Mouse (Mus musculus) hindbrain, embryonic 16.5 days (tissue): ENCODE measurements around the gene Nat8f6. TPM values are rescaled to one million over a fixed set of nuclear protein-coding genes. Genes with fewer than 3 reads are reported as not detected.
"Not testable (repeated sequence)": the region's sequence is repeated elsewhere in the genome, so short reads cannot be mapped to it uniquely, and the experiment has no call there.

Experiments used
- ATAC-seq: fragments of 200-750 bp; cut with Nextera tagmentation; 2 replicates; pipeline ENCODE4 v1.8.0; 2017; ENCODE audit warnings: moderate TSS enrichment, moderate library complexity
- H3K27ac ChIP-seq: fragments of 300-500 bp; sonication (generic); 2 replicates; pipeline ENCODE4 v1.5.1; 2014; ENCODE audit warnings: low read depth, mild to moderate bottlenecking, control low read depth, low read length, moderate library complexity
- H3K27me3 ChIP-seq: fragments of 300-500 bp; sonication (generic); replicated peaks from 2 replicates; pipeline ENCODE4 v1.6.1; 2014; ENCODE audit warnings: low read length; ENCODE audit not compliant: control insufficient read depth, insufficient read depth
- H3K36me3 ChIP-seq: fragments of 300-500 bp; sonication (generic); 2 replicates; pipeline ENCODE4 v1.6.1; 2014; ENCODE audit warnings: mild to moderate bottlenecking, low read length, moderate library complexity, mixed read lengths; ENCODE audit not compliant: control insufficient read depth, insufficient read depth
- H3K4me1 ChIP-seq: fragments of 300-500 bp; sonication (generic); 2 replicates; pipeline ENCODE4 v1.6.1; 2014; ENCODE audit warnings: low read depth, low read length; ENCODE audit not compliant: control insufficient read depth, insufficient read depth
- H3K4me2 ChIP-seq: fragments of 300-500 bp; sonication (generic); 2 replicates; pipeline ENCODE4 v1.6.1; 2014; ENCODE audit warnings: mild to moderate bottlenecking, low read length, control low read depth, moderate library complexity
- H3K4me3 ChIP-seq: fragments of 300-500 bp; sonication (generic); 2 replicates; pipeline ENCODE4 v1.5.1; 2014; ENCODE audit warnings: mild to moderate bottlenecking, low read length, control low read depth, moderate library complexity
- H3K9ac ChIP-seq: fragments of 300-500 bp; sonication (generic); 2 replicates; pipeline ENCODE4 v1.6.1; 2014; ENCODE audit warnings: low read depth, mild to moderate bottlenecking, control low read depth, low read length, moderate library complexity
- H3K9me3 ChIP-seq: fragments of 300-500 bp; sonication (generic); 2 replicates; pipeline ENCODE4 v1.6.1; 2014; ENCODE audit warnings: mild to moderate bottlenecking, low read length, moderate library complexity; ENCODE audit not compliant: control insufficient read depth
- WGBS: fragments of 180-500 bp; shearing (Covaris S2); extraction: QIAGEN DNeasy Blood & Tissue Kit; methylation state at CpG from one replicate; pipeline ENCODE4 v1.1.7; 2014; 5-methylcytosine and 5-hydroxymethylcytosine counted together
- microRNA-seq: library from miRNA; unstranded; fragments of <30 nt; microRNA quantifications from one replicate; pipeline ENCODE4, GENCODE M21; 2017
- polyA plus RNA-seq: library from polyadenylated mRNA; unstranded; fragments of >200 nt; fragmentation: Nextera tagmentation; extraction: Ambion mirVana; gene quantifications from 2 replicates; pipeline ENCODE4 v1.2.1, GENCODE M21; 2015

Nat8f6 gene
- polyA plus RNA-seq, 1 experiment from 2014 or later = not detected

DNA sequence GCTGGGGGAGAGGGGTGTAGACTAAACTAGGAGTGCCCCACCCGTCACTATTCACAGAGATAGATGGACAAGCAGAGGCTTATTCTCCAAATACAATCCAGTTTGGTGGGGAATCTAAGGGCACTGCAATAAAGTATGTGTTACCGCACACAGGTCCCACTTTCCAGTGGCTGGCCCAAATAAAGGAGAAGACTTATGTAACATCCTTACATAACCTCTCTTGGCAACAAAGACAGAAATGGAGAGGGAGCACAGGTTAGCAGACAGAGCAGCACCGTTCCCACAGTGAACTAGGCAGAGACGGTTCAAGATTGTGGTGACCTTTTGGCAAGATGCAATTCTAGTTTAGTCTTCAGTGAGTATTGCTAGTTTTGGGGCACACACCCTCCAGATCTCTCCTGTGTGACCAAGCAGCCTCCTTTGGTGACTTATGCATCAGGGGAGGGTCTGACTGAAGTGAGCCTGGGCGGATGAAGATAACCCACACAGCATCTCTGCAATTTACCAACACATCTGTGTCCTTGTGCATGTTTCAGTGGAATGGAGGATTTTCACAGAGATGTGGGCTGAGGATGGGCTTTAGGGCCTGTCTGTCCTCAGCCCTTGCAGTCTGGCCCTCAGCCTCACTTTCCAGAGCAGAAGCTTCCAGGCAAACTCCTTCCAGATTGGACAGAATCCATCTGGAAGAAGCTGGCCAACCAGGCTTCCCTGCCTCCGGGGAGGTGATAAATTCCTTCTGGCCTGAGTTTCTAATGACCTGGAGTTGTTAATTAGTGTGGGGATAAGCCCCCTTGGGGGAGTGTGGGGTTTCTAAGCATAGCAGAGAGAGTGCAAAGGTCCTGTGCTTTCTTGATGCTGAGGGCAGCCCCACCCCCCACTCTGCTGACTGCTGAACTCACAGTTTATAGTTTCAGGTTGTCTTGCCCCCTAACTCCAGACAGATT lies 57.4 kb downstream of the Nat8f6 start:
- H3K9ac ChIP-seq, H3K27ac ChIP-seq, H3K4me2 ChIP-seq, H3K36me3 ChIP-seq, H3K4me1 ChIP-seq, H3K9me3 ChIP-seq, H3K4me3 ChIP-seq, H3K27me3 ChIP-seq, ATAC-seq: not testable (repeated sequence)
- WGBS = 72% methylated on average over 4 of the region's 6 CpGs

DNA sequence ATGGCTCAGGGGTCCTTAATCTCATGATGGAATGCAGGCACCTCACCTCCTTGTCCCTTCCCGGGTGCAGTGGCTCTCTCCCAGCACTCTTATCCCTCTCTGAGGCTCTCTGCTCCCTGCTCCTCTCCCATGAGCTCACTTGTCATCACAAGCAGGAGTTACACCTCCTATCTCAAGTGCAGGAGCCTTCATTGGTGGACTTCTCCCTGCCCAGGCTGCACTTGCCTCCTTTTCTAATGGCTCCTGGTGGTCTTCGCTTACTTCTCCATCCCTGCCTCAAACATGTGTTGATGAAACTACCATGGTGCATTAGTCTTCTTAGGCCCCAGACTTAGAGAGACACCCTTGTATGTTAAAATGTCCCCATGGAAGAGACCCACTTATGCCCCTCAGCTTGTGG lies 58.1 kb downstream of the Nat8f6 start:
- H3K9ac ChIP-seq, H3K27me3 ChIP-seq, H3K27ac ChIP-seq, H3K36me3 ChIP-seq, H3K4me3 ChIP-seq, ATAC-seq, H3K4me1 ChIP-seq, H3K4me2 ChIP-seq, H3K9me3 ChIP-seq: not testable (repeated sequence)
- WGBS = 90% methylated on average over 1 of the region's 2 CpGs

Small RNA genes within 50 kb of the gene (microRNA-seq; reads per million reads assigned to microRNA genes)
- not detected for gene Mir6375

Other genes starting within 250 kb of the Nat8f6 start
- 4.2 and 4.3 TPM in 2 replicates for gene Alms1, start 233.4 kb downstream of the Nat8f6 start, polyA plus RNA-seq
- 0.08 TPM in 1 of 2 replicates, not detected in the other for gene Nat8f7, start 107.7 kb downstream of the Nat8f6 start, polyA plus RNA-seq
- 0.23 and 0.35 TPM in 2 replicates for gene Nat8f3, start 55.2 kb downstream of the Nat8f6 start, polyA plus RNA-seq
- gene Nat8f5, start within 50 bp of the Nat8f6 start, polyA plus RNA-seq = 0.36 TPM in 1 of 2 replicates, not detected in the other
- gene Nat8, start 11.1 kb upstream of the Nat8f6 start, polyA plus RNA-seq = 0.23 TPM in 1 of 2 replicates, not detected in the other
- gene Nat8f2, start 48.2 kb upstream of the Nat8f6 start, polyA plus RNA-seq = not detected in 2 replicates
- gene Nat8f4, start 83.9 kb upstream of the Nat8f6 start, polyA plus RNA-seq = 7.4 and 7.7 TPM in 2 replicates
- gene Tprkb, start 90.9 kb upstream of the Nat8f6 start, polyA plus RNA-seq = 49.3 and 53.3 TPM in 2 replicates
- gene Nat8f1, start 94.7 kb upstream of the Nat8f6 start, polyA plus RNA-seq = 20.1 and 20.4 TPM in 2 replicates
- gene Dusp11, start 140.7 kb upstream of the Nat8f6 start, polyA plus RNA-seq = 40.7 and 46.7 TPM in 2 replicates
- not detected in 2 replicates for gene Figla, start 195.2 kb upstream of the Nat8f6 start, polyA plus RNA-seq
- gene Add2, start 207.7 kb upstream of the Nat8f6 start, polyA plus RNA-seq = 132 and 139 TPM in 2 replicates